Mouse (Mus musculus): Measurements from ENCODE around the gene Krt26. TPM values are rescaled to one million over a fixed set of nuclear protein-coding genes. Genes with fewer than 3 reads are reported as not detected.
A peak's percentile ranks its signal among the peaks of the same experiment; 100 is the strongest.

Krt26 gene
- under 1 TPM in 1 of 2 experiments, not detected in 1; 0.14 TPM for total RNA-seq (2021)
- long read RNA-seq, experiment 1: 0 reads
- long read RNA-seq, experiment 2: 0 reads

GRCm38 (mm10) chr11:99337866-99338265, at the start of gene Krt26:
Gene Krt26 (minus strand): TSS chr11:99337966.
- DNase-seq (ENCODE audit: low spot score in 2 of 2): no peak

DNA sequence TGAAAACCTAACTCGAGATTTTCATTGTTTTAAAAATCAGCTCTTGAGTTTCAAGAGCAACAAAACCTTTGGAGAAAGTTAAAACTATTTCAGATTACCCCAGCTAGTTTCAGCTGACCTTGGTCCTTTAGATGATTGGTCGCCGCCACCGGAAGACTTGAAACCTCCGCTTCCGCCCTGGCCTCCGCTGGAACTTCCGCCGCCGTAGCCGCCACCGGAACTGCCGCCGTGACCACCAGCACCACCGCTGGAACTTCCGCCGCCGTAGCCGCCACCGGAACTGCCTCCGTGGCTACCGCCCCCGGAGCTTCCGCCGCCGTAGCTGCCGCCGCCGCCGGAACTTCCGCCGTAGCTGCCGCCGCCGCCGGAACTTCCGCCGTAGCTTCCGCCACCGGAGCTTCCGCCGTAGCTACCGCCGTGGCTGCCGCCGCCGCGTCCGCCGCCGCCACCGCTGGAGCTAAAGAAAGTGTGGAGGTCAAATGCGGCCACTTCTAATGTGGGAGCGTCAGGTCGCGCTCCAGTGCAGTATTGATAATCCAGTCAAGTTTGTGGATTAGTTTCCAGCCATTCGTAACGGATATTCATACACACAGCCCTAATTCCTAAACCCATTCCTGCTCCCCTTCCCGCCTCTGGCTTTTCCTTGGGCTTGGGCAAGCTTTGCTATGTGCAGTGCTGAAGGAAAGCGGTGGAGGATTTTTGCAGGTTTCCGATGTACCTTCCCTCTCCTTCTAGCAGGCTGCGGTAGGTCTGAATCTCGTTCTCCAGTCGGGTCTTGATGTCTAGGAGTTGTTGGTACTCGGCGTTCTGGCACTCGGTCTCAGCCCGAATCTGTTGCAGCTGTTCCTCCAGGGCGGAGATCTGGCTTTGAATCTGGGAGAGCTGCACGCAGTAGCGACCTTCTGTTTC, 48.3 kb upstream of the Krt26 start:
- DNase-seq (ENCODE audit: low spot score in 2 of 2): peak; percentile 84 to 90

DNA sequence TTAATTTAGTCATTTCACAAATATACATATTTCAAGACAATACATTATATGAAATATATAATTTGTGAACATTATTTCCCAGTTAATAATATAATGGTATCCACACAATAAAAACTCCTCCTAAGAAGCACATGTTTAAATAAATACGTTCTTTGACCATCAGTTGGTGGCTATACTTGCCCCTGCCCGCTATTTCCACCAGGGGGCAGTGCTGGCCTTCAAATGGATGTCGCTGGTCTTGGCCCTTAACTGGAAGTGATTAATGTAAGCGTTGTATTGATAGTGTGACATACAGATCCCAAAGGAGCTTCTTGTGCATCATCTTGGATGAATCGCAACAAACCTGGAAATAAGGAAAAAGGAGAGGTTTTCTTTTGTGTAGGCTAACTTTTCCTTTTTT, 41.8 kb upstream of the Krt26 start:
- DNase-seq (ENCODE audit: low spot score in 2 of 2): peak; percentile 54 to 85

DNA sequence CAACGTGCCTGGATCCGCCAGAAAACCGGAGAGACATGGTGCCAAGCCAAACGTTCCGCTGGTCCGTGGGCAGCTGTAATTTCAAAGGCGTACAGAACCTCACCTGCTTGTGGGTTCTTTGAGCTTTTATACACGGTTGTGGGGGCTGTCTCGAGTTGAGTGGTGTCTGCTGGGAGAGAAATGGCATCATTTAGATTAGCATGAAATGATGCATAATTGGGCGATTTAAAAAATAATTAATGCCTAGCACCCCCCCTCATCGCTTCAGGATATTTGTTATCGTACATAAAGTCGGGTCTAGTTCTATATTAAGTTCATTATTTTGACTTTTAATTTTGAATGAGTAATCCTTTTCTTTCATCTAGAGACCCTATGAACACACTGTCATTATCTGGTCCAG, 37.0 kb upstream of the Krt26 start, which contains the start of gene Krt28:
Krt28 (minus strand) TSS at position 101 of the 400 bp plus-strand sequence.
- DNase-seq (ENCODE audit: low spot score in 2 of 2): no peak

DNA sequence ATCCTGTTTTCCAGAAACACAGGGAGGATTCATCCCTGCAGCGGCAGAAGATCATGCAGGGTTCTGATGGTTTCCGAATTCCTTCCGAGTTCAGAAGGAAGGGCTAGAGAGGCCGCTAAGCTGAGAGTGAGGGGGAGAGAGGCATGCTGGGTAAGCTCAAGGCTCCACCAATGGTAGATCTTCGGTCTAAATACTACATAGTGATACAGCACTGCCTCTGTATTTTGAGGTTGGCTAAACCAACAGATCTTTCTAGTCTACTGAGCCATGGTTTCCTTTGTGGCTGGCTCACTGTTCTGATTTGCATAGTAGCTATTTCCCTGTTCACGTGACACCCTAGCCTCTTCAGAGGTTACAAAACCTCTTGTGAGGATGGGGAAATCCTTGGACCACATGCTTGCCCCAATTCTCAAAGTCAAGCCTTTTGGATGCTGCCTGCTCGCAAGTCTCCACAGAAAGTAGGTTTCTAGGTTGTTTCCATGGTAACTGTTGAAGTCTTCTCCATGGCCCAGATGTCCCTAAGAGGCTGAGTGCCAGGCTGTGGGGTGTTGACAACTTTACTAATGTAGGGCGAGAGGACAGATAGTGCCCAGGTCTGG, 32.2 kb upstream of the Krt26 start:
- DNase-seq (ENCODE audit: low spot score in 2 of 2): peak; percentile 39 to 60

- DNase-seq (ENCODE audit: low spot score in 2 of 2): no peak
Measured at GRCm38 (mm10) chr11:99369229-99369628, 31.5 kb upstream of the Krt26 start.

DNA sequence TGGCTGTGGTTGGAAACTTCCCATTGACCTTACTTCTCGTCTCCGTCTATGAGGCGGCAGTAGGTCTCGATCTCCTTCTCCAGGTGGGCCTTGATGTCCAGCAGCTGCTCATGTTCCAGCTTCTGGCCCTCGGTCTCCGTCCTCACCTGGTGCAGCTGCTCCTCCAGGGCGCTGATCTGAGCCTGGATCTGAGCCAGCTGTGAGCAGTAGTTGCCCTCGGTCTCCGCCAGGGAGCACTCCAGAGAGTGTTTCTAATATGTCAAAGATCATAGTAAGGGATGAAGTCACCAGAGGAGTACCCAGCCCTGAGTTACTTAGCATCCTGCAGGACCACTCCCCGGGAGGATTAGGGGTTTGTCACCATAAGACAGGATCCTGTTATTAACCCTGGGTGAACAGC, 29.0 kb upstream of the Krt26 start:
- no peak for DNase-seq (ENCODE audit: low spot score in 2 of 2)

GRCm38 (mm10) chr11:99364412-99364811, 26.6 kb upstream of the Krt26 start:
- peak in 1 of 2 experiments; percentile 41 for DNase-seq (ENCODE audit: low spot score in 2 of 2)

DNA sequence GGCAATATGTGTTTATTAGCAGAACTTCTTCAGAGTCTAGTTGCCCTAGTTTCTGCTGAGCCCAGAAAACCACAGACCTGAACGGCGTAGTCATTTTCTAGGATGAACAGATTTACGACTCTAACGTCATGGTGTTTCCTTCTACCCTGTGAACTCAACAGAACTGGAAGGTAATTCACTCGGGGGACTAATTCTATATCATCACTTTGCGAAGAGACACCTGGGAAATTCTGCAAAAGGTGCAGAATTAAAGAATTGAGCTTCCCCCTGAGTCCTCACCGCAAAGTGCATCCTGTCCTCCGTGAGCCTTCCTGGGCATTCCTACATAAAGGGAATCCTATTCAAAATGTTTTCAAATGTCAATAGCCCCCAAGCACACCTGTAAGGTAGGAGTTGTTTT, 23.7 kb upstream of the Krt26 start:
- no peak for DNase-seq (ENCODE audit: low spot score in 2 of 2)

- no peak for DNase-seq (ENCODE audit: low spot score in 2 of 2)
Measured at GRCm38 (mm10) chr11:99351004-99351403, 13.2 kb upstream of the Krt26 start, which contains the start of gene Krt27. Gene Krt27 (minus strand): TSS chr11:99351104.

DNA sequence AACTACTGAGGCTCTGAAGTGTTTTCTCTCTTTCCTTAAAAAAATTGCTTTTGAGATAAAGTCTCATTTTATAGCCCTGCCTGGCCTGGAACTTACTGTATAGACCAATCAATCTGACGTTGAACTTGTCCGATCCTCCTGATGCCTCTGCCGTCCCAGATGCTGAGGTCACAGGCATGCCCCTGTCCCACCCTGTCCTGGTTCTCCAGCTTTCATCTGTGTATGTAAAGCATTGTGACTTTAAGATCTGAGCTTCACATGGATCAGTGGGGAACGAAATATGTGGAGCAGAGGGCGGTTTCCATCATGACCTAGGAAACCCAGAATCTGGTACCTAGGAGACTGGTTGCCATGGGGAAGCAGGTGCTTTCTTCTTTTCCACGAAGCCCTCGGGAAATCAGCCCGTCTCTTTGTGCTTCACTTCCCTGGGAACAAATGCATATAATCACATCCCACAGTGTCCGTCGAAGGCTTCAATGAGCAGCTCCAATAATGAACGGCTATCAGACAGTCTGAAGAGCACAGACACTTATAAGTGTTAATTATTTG, 1.6 kb upstream of the Krt26 start:
- DNase-seq (ENCODE audit: low spot score in 2 of 2): no peak

GRCm38 (mm10) chr11:99333426-99333825, 4.3 kb downstream of the Krt26 start:
- peak; percentile 75 to 81 for DNase-seq (ENCODE audit: low spot score in 2 of 2)

GRCm38 (mm10) chr11:99329655-99330054, 8.1 kb downstream of the Krt26 start:
- no peak for DNase-seq (ENCODE audit: low spot score in 2 of 2)

- no peak for DNase-seq (ENCODE audit: low spot score in 2 of 2)
Measured at GRCm38 (mm10) chr11:99322851-99323250, 14.9 kb downstream of the Krt26 start, which contains the start of gene Krt25. Gene Krt25 (minus strand): TSS chr11:99322951.

- DNase-seq (ENCODE audit: low spot score in 2 of 2): no peak
Measured at GRCm38 (mm10) chr11:99321094-99321493, 16.7 kb downstream of the Krt26 start.

GRCm38 (mm10) chr11:99319127-99319526, 18.6 kb downstream of the Krt26 start:
- DNase-seq (ENCODE audit: low spot score in 2 of 2): no peak

- DNase-seq (ENCODE audit: low spot score in 2 of 2): no peak
Measured at GRCm38 (mm10) chr11:99316543-99316942, 21.2 kb downstream of the Krt26 start.

DNA sequence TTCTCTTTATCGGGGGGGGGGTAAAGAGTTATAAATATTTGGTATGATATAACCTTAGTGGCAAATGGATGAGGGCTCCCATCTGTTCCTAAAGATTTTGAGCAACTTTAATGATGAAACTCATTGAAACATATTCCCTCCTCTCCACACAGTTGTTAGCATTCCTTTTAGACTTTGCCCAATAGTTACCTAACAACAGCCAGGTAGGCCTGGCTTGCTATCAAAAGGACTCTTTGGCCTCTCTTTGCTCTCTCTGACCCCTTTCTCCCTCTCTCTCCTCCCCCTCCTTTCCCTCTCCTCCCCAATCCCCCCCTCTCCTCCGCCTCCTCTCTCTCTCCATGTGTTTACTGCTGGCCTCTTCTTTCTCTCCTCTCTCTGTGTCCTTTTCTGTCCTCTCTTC, 23.2 kb downstream of the Krt26 start:
- no peak for DNase-seq (ENCODE audit: low spot score in 2 of 2)

- DNase-seq (ENCODE audit: low spot score in 2 of 2): no peak
Measured at GRCm38 (mm10) chr11:99310882-99311281, 26.9 kb downstream of the Krt26 start.

DNA sequence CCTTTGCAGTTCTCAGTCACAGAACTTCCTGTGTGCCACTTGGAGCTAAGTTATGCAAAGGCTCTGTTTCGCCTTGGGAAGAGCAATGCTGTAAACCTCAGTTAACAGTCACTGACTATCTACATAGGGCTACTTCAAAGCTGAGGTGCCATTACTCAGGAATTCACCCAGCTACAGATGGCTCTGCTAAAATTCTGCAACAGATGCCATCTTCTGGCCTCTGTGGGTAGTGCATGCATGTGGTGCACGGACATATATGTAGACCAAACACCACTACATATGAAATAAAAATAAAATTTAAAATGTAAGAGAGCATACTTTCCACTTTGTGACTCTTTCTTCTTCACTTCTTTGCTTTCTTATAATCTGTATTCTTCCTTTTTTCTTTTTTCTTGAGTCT, 30.2 kb downstream of the Krt26 start:
- DNase-seq (ENCODE audit: low spot score in 2 of 2): peak; percentile 26 to 50

DNA sequence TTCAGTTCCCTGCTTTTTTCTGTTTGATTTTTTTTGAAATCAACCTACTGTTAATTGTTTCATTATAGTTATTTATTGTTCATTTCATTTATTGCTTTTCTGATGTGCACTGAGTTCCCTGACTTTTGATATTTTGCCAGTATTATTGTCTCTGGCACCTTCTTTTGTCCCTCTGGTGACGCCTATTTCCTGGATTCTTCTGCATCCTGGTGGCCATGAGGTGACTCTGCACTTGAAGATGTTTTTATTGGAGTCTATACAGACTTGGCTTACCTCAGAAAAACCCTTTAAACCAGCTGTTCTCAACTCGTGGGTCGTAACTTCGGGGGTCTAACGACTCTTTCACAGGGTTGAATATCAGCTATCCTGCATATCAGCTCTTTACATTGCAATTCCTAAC, 42.7 kb downstream of the Krt26 start:
- DNase-seq (ENCODE audit: low spot score in 2 of 2): no peak

GRCm38 (mm10) chr11:99292846-99293245, 44.9 kb downstream of the Krt26 start:
- peak; percentile 16 to 41 for DNase-seq (ENCODE audit: low spot score in 2 of 2)
